Mouse (Mus musculus) lung, postnatal 0 days (tissue): ENCODE data around the gene Bcl6b.

Experiments
- CTCF ChIP-seq: IDR thresholded peaks from 2 replicates; pipeline ENCODE4 v1.5.1; 2016; ENCODE audit warnings: antibody characterized with exemption, mild to moderate bottlenecking
- EP300 ChIP-seq: IDR thresholded peaks from 2 replicates; pipeline ENCODE4 v1.6.1; 2016; ENCODE audit warnings: antibody characterized with exemption, mild to moderate bottlenecking, control low read depth

DNA sequence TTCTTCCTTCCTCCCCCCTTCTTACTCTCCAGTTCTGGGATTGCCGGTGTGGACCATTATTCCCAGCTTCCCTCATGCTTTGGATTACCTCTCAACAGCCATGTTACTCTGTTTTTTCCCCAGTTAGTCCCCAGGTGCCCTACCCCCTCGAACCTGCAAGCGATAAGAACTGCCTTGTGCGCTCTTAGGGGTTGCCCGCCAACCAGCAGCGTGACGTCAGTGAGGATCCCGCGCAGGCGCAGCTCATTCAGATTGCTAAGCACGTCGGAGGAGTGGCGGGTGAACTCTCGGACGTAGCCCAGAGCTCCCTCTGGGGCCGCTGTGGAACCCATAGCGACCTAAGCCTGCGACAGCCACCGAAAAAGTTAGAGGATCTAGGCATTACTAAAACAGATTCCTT, 770 bp downstream of the Bcl6b start:
- TF ChIP-seq CTCF (no peak), EP300 (no peak)
